Mouse (Mus musculus): ENCODE data around the gene Fcho2.

GRCm38 (mm10) chr13:98700661-98701308, 114.5 kb downstream of the Fcho2 start:
- TF ChIP-seq CHD2 (IDR thresholded peaks at IDR 0.05; ENCODE audit: low read length) = no peak
- no peak; the same call in 1 of the 2 replicates for TF ChIP-seq ZNF384 (IDR thresholded peaks at IDR 0.05; ENCODE audit: low read depth, low read length)
- TF ChIP-seq CTCF (IDR thresholded peaks at IDR 0.05 in 2 of 3, conservative IDR thresholded peaks at IDR 0.05 in 1 of 3; ENCODE audit: control insufficient read depth in 1 of 3, insufficient read depth in 1 of 3, low read depth in 2 of 3, low read length in 3 of 3, poor library complexity in 1 of 3, severe bottlenecking in 1 of 3) = no peak
- TF ChIP-seq BHLHE40 (IDR thresholded peaks at IDR 0.05; ENCODE audit: borderline replicate concordance, low read depth, low read length) = no peak
- no peak for TF ChIP-seq MYB (IDR thresholded peaks at IDR 0.05; ENCODE audit: low read depth, low read length)
- no peak for TF ChIP-seq ETS1 (IDR thresholded peaks at IDR 0.05; ENCODE audit: low read depth, low read length)
